Mouse (Mus musculus) urinary bladder, postnatal 36 days (tissue): ENCODE results near the gene Sh3bgrl.

ENCODE experiments used
- DNase-seq, 2 experiments: peaks; one replicate each; pipeline ENCODE4 v3.0.0; 2022; ENCODE audit warnings: low spot score in 2 of 2, mixed read lengths in 1 of 2

The Sh3bgrl gene

DNA sequence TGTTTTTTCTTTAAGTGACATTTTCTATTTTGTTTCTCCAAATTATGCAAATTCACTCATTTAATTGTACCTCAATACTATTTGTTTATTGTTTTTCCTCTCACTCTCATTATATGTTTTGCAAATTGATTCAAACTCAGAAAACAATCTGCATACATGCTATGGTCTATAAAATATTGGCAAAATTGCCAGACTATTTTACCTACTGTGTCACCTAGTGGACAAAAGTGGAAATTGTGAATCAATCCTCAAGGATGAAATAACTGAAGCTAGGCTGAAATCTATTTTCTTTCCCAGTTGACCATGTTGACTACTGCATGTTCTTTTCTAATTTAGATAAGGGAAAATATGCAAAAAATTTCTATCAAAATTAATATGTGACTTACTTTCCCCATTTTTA, 143.0 kb downstream of the Sh3bgrl start:
- DNase-seq: no peak
